Mouse (Mus musculus) limb, embryonic 12.5 days (tissue): ENCODE measurements at regions not wholly inside any gene's neighbourhood (a gene's known extent, or its start where the extent isn't known, plus 50 kb on each side); places are given as distances from the start of the nearest gene placed in this dataset.

Experiments
- ATAC-seq: fragments of 200-750 bp; cut with Nextera tagmentation; 2 replicates; pipeline ENCODE4 v1.8.0; 2017; ENCODE audit warnings: low read depth, moderate TSS enrichment; ENCODE audit not compliant: insufficient number of reproducible peaks, insufficient read depth, low FRiP score, low TSS enrichment
- H3K27ac ChIP-seq: fragments of 300-500 bp; sonication (generic); 2 replicates; pipeline ENCODE4 v1.5.1; 2016; ENCODE audit warnings: mild to moderate bottlenecking, moderate library complexity
- H3K27me3 ChIP-seq: fragments of 300-500 bp; sonication (generic); 2 replicates; pipeline ENCODE4 v1.6.1; 2016; ENCODE audit warnings: mild to moderate bottlenecking, moderate library complexity
- H3K36me3 ChIP-seq: fragments of 300-500 bp; sonication (generic); 2 replicates; pipeline ENCODE4 v1.6.1; 2016; ENCODE audit warnings: mild to moderate bottlenecking, moderate library complexity
- H3K4me1 ChIP-seq: fragments of 300-500 bp; sonication (generic); replicated peaks from 2 replicates; pipeline ENCODE4 v1.6.1; 2016
- H3K4me2 ChIP-seq: fragments of 300-500 bp; sonication (generic); 2 replicates; pipeline ENCODE4 v1.6.1; 2016; ENCODE audit warnings: mild to moderate bottlenecking, moderate library complexity
- H3K4me3 ChIP-seq: fragments of 300-500 bp; sonication (generic); replicated peaks from 2 replicates; pipeline ENCODE4 v1.5.1; 2016; ENCODE audit warnings: mild to moderate bottlenecking
- H3K9ac ChIP-seq: fragments of 300-500 bp; sonication (generic); replicated peaks from 2 replicates; pipeline ENCODE4 v1.6.1; 2016; ENCODE audit warnings: mild to moderate bottlenecking, moderate library complexity
- H3K9me3 ChIP-seq: fragments of 300-500 bp; sonication (generic); 2 replicates; pipeline ENCODE4 v1.6.1; 2016; ENCODE audit warnings: mild to moderate bottlenecking, moderate library complexity
- WGBS: fragments of 180-500 bp; shearing (Covaris S2); methylation state at CpG from one replicate; pipeline ENCODE4 v1.1.7; 2016; 5-methylcytosine and 5-hydroxymethylcytosine counted together

DNA sequence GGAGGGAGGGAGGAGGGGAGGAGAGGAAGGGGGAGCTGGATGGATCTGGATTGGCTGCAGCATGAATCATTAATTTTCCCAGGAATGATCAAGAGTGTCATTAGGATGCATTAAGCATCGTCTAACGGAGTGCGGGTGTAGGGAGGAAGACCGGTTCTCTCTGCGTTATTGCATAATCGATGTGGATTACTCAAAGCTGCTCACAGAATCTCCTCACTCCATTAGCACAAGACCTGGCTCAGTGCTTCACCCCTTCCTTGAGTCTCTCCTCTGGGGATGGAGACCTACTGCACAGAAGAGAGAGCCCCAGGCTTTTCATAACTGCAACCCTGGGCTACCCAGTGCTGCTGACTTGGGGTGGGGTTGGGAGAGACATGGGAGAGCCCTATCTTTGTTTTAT is 300.7 kb downstream of the Gm45692 start:
- Histone ChIP-seq H3K36me3 (no peaks in the 10 kb centered on the region), H3K27ac (no peak overlapping the region)
- ATAC-seq = no peak

GRCm38 (mm10) chr8:26420536-26420935 is 301.2 kb downstream of the Gm45692 start:
- no peak overlapping the region for H3K4me2 ChIP-seq
- peaks cover 5% of the 10 kb centered on the region; the same call in 1 of the 2 replicates for H3K4me1 ChIP-seq
- no peak overlapping the region for H3K9ac ChIP-seq
- H3K9me3 ChIP-seq = no peaks in the 10 kb centered on the region
- WGBS = 51% methylated on average over 10 of the region's 10 CpGs
- no peak overlapping the region for H3K4me3 ChIP-seq
- 0 out of 2 replicates have a peak, but pooled peaks cover 3% of the 10 kb centered on the region for H3K27me3 ChIP-seq
- no peak overlapping the region for H3K27ac ChIP-seq
- ATAC-seq = no peak
- no peaks in the 10 kb centered on the region for H3K36me3 ChIP-seq

More for the DNA sequence above, 300.7 kb downstream of the Gm45692 start:
- Histone ChIP-seq H3K4me3 (no peak overlapping the region), H3K27me3 (0 out of 2 replicates have a peak, but pooled peaks cover 3% of the 10 kb centered on the region), H3K4me1 (peaks cover 5% of the 10 kb centered on the region; the same call in 1 of the 2 replicates), H3K9me3 (no peaks in the 10 kb centered on the region), H3K9ac (no peak overlapping the region), H3K4me2 (no peak overlapping the region)
- WGBS = 84% methylated on average over 6 of the region's 6 CpGs

- no peak for ATAC-seq
- H3K4me1 ChIP-seq = no peaks in the 10 kb centered on the region
- H3K9me3 ChIP-seq = no peaks in the 10 kb centered on the region
- no peaks in the 10 kb centered on the region for H3K36me3 ChIP-seq
- WGBS = 92% methylated on average over 7 of the region's 7 CpGs
- no peak overlapping the region for H3K4me3 ChIP-seq
- H3K9ac ChIP-seq = no peak overlapping the region
- no peak overlapping the region for H3K4me2 ChIP-seq
- no peak overlapping the region for H3K27ac ChIP-seq
- no peaks in the 10 kb centered on the region for H3K27me3 ChIP-seq
Observed at GRCm38 (mm10) chr8:26427311-26427710, 308.0 kb downstream of the Gm45692 start.

DNA sequence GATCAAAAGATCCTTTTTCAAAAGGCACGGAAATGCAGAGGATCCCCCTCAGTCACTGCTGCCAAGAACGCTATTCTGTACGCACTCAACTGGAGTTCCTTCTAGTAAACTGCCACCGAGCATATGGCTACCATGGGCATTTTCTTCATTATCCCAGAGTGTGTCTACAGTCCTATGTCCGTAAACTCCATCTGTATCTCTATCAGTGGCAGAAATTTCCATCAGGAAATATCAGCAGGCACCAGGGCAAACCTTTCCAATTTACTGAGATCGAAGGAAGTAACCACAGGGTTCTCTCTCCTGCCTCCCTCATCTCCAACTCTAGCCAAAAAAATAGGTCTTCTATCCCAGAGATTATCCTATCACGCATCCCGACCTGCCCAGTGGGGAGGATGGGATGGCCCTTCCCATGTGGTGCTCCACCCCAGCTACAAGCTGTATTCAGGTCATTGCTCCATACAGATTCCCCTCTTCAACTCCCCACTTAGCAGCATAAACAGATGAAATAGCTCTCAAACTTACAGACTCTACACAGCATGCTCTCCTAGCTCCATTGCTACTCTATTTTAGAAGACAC is 310.5 kb downstream of the Gm45692 start:
- Histone ChIP-seq H3K4me2 (no peak overlapping the region), H3K27ac (no peak overlapping the region), H3K9me3 (no peaks in the 10 kb centered on the region), H3K4me3 (no peak overlapping the region), H3K4me1 (no peaks in the 10 kb centered on the region), H3K9ac (no peak overlapping the region), H3K27me3 (no peaks in the 10 kb centered on the region), H3K36me3 (no peaks in the 10 kb centered on the region)
- ATAC-seq = no peak
- 80% methylated on average over 8 of the region's 8 CpGs for WGBS

GRCm38 (mm10) chr8:26432161-26432919 is 313.0 kb downstream of the Gm45692 start:
- Histone ChIP-seq H3K4me1 (no peaks in the 10 kb centered on the region), H3K9ac (no peak overlapping the region), H3K27me3 (peaks cover 3% of the 10 kb centered on the region; the same call in 1 of the 2 replicates), H3K36me3 (no peaks in the 10 kb centered on the region), H3K27ac (no peak overlapping the region), H3K9me3 (no peaks in the 10 kb centered on the region), H3K4me3 (no peak overlapping the region), H3K4me2 (no peak overlapping the region)
- no peak for ATAC-seq
- WGBS = 82% methylated on average over 14 of the region's 14 CpGs

DNA sequence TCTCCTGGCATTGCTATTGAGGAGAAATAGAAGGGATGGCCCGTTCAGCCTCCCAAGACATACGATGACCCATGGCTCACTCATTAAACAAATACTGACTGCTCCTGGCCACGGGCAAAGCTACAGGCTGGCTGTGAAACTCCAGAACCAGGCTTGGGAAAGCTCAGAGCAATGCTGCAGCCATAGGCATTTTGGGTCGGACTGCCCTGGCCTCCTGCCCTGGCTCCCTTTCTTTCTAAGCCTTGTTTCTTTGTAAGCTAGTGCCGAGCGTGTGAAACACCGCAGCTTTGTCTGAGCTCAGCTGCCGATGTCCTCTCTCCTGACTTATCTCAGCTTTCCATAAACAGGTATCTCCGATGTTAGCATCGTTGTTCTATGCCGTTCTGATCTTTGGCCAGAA is 316.9 kb downstream of the Gm45692 start:
- 91% methylated on average over 11 of the region's 11 CpGs for WGBS

GRCm38 (mm10) chr8:26437571-26437970 is 318.2 kb downstream of the Gm45692 start:
- Histone ChIP-seq H3K27me3 (peaks cover 10% of the 10 kb centered on the region; the same call in 1 of the 2 replicates), H3K36me3 (no peaks in the 10 kb centered on the region), H3K4me2 (no peak overlapping the region), H3K9ac (no peak overlapping the region), H3K4me1 (0 out of 2 replicates have a peak, but pooled peaks cover 4% of the 10 kb centered on the region), H3K9me3 (no peaks in the 10 kb centered on the region), H3K4me3 (no peak overlapping the region), H3K27ac (no peak overlapping the region)
- no peak for ATAC-seq
- 79% methylated on average over 3 of the region's 3 CpGs for WGBS

More for the DNA sequence above, 316.9 kb downstream of the Gm45692 start:
- Histone ChIP-seq H3K4me1 (0 out of 2 replicates have a peak, but pooled peaks cover 4% of the 10 kb centered on the region), H3K4me3 (no peak overlapping the region), H3K9ac (no peak overlapping the region), H3K27ac (no peak overlapping the region), H3K4me2 (no peak overlapping the region), H3K27me3 (peaks cover 10% of the 10 kb centered on the region; the same call in 1 of the 2 replicates), H3K36me3 (no peaks in the 10 kb centered on the region), H3K9me3 (no peaks in the 10 kb centered on the region)
- ATAC-seq = no peak

DNA sequence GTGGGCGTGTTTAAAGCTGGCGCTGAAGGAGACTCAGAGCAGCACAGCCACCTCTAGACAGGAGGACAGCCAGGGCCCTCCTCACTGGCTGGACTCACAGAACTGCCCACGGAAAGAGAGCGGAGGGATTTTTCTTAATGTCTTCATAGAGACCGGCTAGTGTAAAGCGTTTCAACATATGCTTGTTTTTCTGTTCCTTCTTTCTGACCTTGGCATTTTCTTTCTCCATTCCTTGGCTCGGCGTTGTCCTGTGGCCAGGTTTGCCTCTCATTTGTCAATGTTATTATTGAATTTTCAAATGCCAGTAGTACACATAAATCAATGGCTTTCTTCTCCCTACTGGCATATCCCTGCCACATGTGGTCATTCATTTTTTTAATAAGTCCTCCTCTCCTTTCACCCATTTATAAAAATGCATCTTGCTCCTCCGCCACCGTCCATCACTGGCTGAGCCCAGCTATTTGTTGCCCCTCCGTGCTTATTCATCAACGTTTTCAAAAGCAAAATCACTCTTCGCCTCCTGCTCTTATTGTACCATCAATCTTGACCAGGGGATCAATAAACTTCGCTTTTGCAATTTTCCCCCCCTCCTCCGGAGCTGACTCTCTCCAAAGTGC is 319.0 kb downstream of the Gm45692 start:
- WGBS = 72% methylated on average over 15 of the region's 15 CpGs
- Histone ChIP-seq H3K4me2 (peak overlapping the region; percentile 35), H3K27ac (no peak overlapping the region)

GRCm38 (mm10) chr8:26438877-26439276 is 319.5 kb downstream of the Gm45692 start:
- no peak overlapping the region for H3K4me3 ChIP-seq
- H3K27me3 ChIP-seq = peaks cover 13% of the 10 kb centered on the region
- H3K4me1 ChIP-seq = 0 out of 2 replicates have a peak, but pooled peaks cover 4% of the 10 kb centered on the region
- peak overlapping the region; percentile 35 for H3K4me2 ChIP-seq
- WGBS = 49% methylated on average over 16 of the region's 16 CpGs
- H3K9me3 ChIP-seq = no peaks in the 10 kb centered on the region
- H3K9ac ChIP-seq = no peak overlapping the region
- H3K27ac ChIP-seq = no peak overlapping the region
- H3K36me3 ChIP-seq = no peaks in the 10 kb centered on the region
- no peak for ATAC-seq

More for the DNA sequence above, 319.0 kb downstream of the Gm45692 start:
- no peak for ATAC-seq
- H3K27me3 ChIP-seq = peaks cover 10% of the 10 kb centered on the region; the same call in 1 of the 2 replicates
- H3K4me1 ChIP-seq = 0 out of 2 replicates have a peak, but pooled peaks cover 4% of the 10 kb centered on the region
- no peaks in the 10 kb centered on the region for H3K9me3 ChIP-seq
- H3K36me3 ChIP-seq = no peaks in the 10 kb centered on the region
- no peak overlapping the region for H3K9ac ChIP-seq
- no peak overlapping the region for H3K4me3 ChIP-seq

- Histone ChIP-seq H3K4me3 (no peak overlapping the region), H3K4me2 (no peak overlapping the region)
Observed at GRCm38 (mm10) chr8:26441268-26442030, 322.1 kb downstream of the Gm45692 start.

More at GRCm38 (mm10) chr8:26441268-26442030, 322.1 kb downstream of the Gm45692 start:
- Histone ChIP-seq H3K36me3 (no peaks in the 10 kb centered on the region), H3K9ac (no peak overlapping the region), H3K27ac (no peak overlapping the region), H3K9me3 (no peaks in the 10 kb centered on the region), H3K4me1 (0 out of 2 replicates have a peak, but pooled peaks cover 6% of the 10 kb centered on the region), H3K27me3 (peaks cover 17% of the 10 kb centered on the region)
- WGBS = 65% methylated on average over 12 of the region's 12 CpGs
- ATAC-seq = no peak
